Mouse (Mus musculus) CH12.LX (cell line): ENCODE measurements at regions not wholly inside any gene's neighbourhood (a gene's known extent, or its start where the extent isn't known, plus 50 kb on each side); places are given as distances from the start of the nearest gene placed in this dataset.

Experiments used
- DNase-seq: peaks from one replicate; pipeline ENCODE4 v3.0.0-alpha.2; 2013; ENCODE audit errors: extremely low read depth
- H3K27ac ChIP-seq: 2 replicates; pipeline ENCODE4 v1.5.1; 2012; ENCODE audit warnings: low read depth, mild to moderate bottlenecking, control low read depth, moderate library complexity; ENCODE audit not compliant: insufficient read depth
- H3K27me3 ChIP-seq: replicated peaks from 2 replicates; pipeline ENCODE3; 2012; ENCODE audit warnings: inconsistent platforms
- H3K36me3 ChIP-seq, 2 experiments: replicated peaks in 1 of 2; 2 replicates each; pipeline versions ENCODE3 to v1.6.1; 2012; ENCODE audit warnings: inconsistent platforms in 1 of 2, low read length in 1 of 2, mild to moderate bottlenecking in 1 of 2, mixed read lengths in 1 of 2, moderate library complexity in 1 of 2; ENCODE audit not compliant: control insufficient read depth in 1 of 2, insufficient read depth in 1 of 2
- H3K4me1 ChIP-seq, 2 experiments: 2 replicates each; pipeline ENCODE4 v1.6.1; 2012; ENCODE audit warnings: inconsistent platforms in 1 of 2, moderate library complexity in 1 of 2; ENCODE audit not compliant: insufficient read depth in 2 of 2, control insufficient read depth in 1 of 2
- H3K4me2 ChIP-seq: 2 replicates; pipeline ENCODE4 v1.6.1; 2012; ENCODE audit warnings: low read depth, mild to moderate bottlenecking, control low read depth; ENCODE audit not compliant: poor library complexity, insufficient read depth, severe bottlenecking
- H3K4me3 ChIP-seq, 3 experiments: fragments of 150-350 bp in 1 of 3; sonication (generic) in 1 of 3; replicated peaks in 1 of 3; 2 replicates each; pipeline versions ENCODE3 to v1.5.1; 2011 to 2012; ENCODE audit warnings: low read depth in 2 of 3, low read length in 2 of 3, mild to moderate bottlenecking in 2 of 3, moderate library complexity in 2 of 3, control low read depth in 1 of 3, improper control_type of control experiment in 1 of 3, inconsistent platforms in 1 of 3, mixed read lengths in 1 of 3; ENCODE audit not compliant: poor library complexity in 1 of 3
- H3K79me2 ChIP-seq: replicated peaks from 2 replicates; pipeline ENCODE4 v1.6.1; 2012; ENCODE audit warnings: mild to moderate bottlenecking, moderate library complexity; ENCODE audit not compliant: control insufficient read depth, poor library complexity, insufficient read depth, severe bottlenecking; ENCODE audit errors: extremely low read depth
- H3K9ac ChIP-seq: 2 replicates; pipeline ENCODE4 v1.6.1; 2012; ENCODE audit warnings: low read depth, mild to moderate bottlenecking, control low read depth, moderate library complexity; ENCODE audit not compliant: insufficient read depth
- H3K9me3 ChIP-seq: replicated peaks from 2 replicates; pipeline ENCODE3; 2012; ENCODE audit warnings: low read length, inconsistent platforms, mixed read lengths
- ELF1 ChIP-seq: IDR thresholded peaks from 2 replicates; pipeline ENCODE4 v1.6.1; 2014; ENCODE audit warnings: low read depth, mild to moderate bottlenecking, inconsistent platforms, low read length, improper control_type of control experiment
- EP300 ChIP-seq: IDR thresholded peaks from 2 replicates; pipeline ENCODE4 v1.6.1; 2011; ENCODE audit warnings: low read length, improper control_type of control experiment
- HCFC1 ChIP-seq: IDR thresholded peaks from 2 replicates; pipeline ENCODE4 v1.6.1; 2012; ENCODE audit warnings: low read depth, mild to moderate bottlenecking, inconsistent platforms, low read length, improper control_type of control experiment
- IRF4 ChIP-seq: IDR thresholded peaks from 2 replicates; pipeline ENCODE4 v1.6.1; 2014; ENCODE audit warnings: low read depth, mild to moderate bottlenecking, inconsistent platforms, low read length, improper control_type of control experiment
- MAFK ChIP-seq: IDR thresholded peaks from 2 replicates; pipeline ENCODE4 v1.6.1; 2011; ENCODE audit warnings: low read length, improper control_type of control experiment; ENCODE audit not compliant: insufficient replicate concordance
- MAX ChIP-seq: IDR thresholded peaks from 2 replicates; pipeline ENCODE4 v1.6.1; 2011; ENCODE audit warnings: low read length, improper control_type of control experiment
- MAZ ChIP-seq: IDR thresholded peaks from 2 replicates; pipeline ENCODE4 v1.6.1; 2012; ENCODE audit warnings: low read depth, mild to moderate bottlenecking, inconsistent platforms, low read length, improper control_type of control experiment, moderate library complexity
- MEF2A ChIP-seq: IDR thresholded peaks from 2 replicates; pipeline ENCODE4 v1.6.1; 2014; ENCODE audit warnings: low read depth, mild to moderate bottlenecking, inconsistent platforms, low read length, improper control_type of control experiment, borderline replicate concordance
- NELFE ChIP-seq: IDR thresholded peaks from 2 replicates; pipeline ENCODE4 v1.6.1; 2011; ENCODE audit warnings: low read depth, low read length, improper control_type of control experiment
- NRF1 ChIP-seq: IDR thresholded peaks from 2 replicates; pipeline ENCODE4 v1.6.1; 2014; ENCODE audit warnings: low read depth, mild to moderate bottlenecking, inconsistent platforms, low read length, improper control_type of control experiment, moderate library complexity
- SIN3A ChIP-seq: IDR thresholded peaks from 2 replicates; pipeline ENCODE4 v1.6.1; 2012; ENCODE audit warnings: low read length, improper control_type of control experiment, inconsistent platforms
- TBP ChIP-seq: conservative IDR thresholded peaks from 2 replicates; pipeline ENCODE4 v1.6.1; 2011; ENCODE audit warnings: low read depth, low read length, improper control_type of control experiment
- UBTF ChIP-seq: IDR thresholded peaks from 2 replicates; pipeline ENCODE4 v1.6.1; 2012; ENCODE audit warnings: low read depth, mild to moderate bottlenecking, inconsistent platforms, low read length, improper control_type of control experiment, moderate library complexity
- ZKSCAN1 ChIP-seq: IDR thresholded peaks from 2 replicates; pipeline ENCODE4 v1.6.1; 2012; ENCODE audit warnings: low read depth, inconsistent platforms, low read length, improper control_type of control experiment, borderline replicate concordance
- ZNF384 ChIP-seq: IDR thresholded peaks from 2 replicates; pipeline ENCODE4 v1.6.1; 2012; ENCODE audit warnings: low read depth, low read length, improper control_type of control experiment, inconsistent platforms
- dilution Hi-C: fragments of 300-500 bp; cut with MboI; formaldehyde crosslinking; loops from 2 replicates; pipeline ENCODE4 v1.14.3; 2020; ENCODE audit warnings: low sequenced_read_pairs; ENCODE audit not compliant: extremely low pct_unique_long_range_greater_than_20kb, extremely low pct_ligation_motif_present
- in situ Hi-C: fragments of 300-500 bp; cut with MboI; formaldehyde crosslinking; loops from 3 replicates; pipeline ENCODE4 v1.14.3; 2019; ENCODE audit warnings: low sequenced_read_pairs, low pct_ligation_motif_present, low pct_unique_long_range_greater_than_20kb, mixed read lengths

DNA sequence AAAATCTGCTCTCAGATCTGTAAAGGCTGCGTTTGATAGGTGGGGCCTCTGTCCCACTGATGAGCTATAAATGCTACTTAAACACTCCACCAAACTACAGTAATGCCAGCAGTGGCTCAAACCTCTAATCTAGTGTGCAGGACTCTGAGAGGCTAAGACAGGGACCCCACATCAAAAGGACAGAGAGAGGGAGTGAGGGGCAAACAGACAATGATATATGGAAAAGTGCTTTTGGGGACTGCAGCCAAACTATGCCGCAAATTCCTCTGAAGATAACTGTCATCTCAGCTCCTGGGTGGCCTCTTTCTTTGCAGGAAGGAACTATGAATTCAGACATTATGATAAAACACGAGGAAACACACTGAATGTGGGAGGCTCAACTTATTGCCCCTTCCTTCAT is 138.9 kb upstream of the Ddit4l start:
- Histone ChIP-seq H3K79me2 (no peaks in the 10 kb centered on the region), H3K36me3 (no peaks in the 10 kb centered on the region), H3K9me3 (no peaks in the 10 kb centered on the region), H3K4me3 (no peak overlapping the region), H3K9ac (no peak overlapping the region), H3K27me3 (no peaks in the 10 kb centered on the region), H3K4me1 (no peaks in the 10 kb centered on the region), H3K4me2 (no peak overlapping the region), H3K27ac (no peak overlapping the region)
- TF ChIP-seq ZKSCAN1 (no peak), HCFC1 (no peak), SIN3A (no peak), ELF1 (no peak), MAX (no peak), TBP (no peak), MEF2A (no peak), MAZ (no peak), UBTF (no peak), IRF4 (no peak), ZNF384 (no peak)
- in situ Hi-C loops = no loop called here
- no peak for DNase-seq
- dilution Hi-C loops = no loop called here

DNA sequence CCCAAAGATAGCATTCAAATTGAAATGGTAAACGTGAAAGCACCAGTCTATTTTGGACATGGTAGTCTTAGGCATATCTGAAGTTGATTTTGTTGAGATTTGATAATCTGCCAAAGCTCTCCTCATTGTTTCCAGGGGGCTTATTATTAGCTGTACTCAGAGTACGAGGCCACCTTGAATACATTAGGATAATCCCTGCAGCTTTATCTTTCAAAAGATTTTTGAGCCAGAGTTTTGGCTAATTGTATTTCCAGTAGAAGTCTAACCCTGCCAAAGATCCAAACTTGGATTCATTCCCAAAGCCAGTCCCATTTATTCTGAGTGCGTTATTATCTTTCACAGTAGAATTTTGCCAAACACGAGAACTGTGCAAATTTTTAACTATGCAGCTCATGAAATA is 138.4 kb upstream of the Ddit4l start:
- Histone ChIP-seq H3K9me3 (no peaks in the 10 kb centered on the region), H3K4me3 (no peak overlapping the region), H3K4me1 (no peaks in the 10 kb centered on the region), H3K79me2 (no peaks in the 10 kb centered on the region), H3K4me2 (no peak overlapping the region), H3K27me3 (no peaks in the 10 kb centered on the region), H3K27ac (no peak overlapping the region), H3K9ac (no peak overlapping the region), H3K36me3 (no peaks in the 10 kb centered on the region)
- in situ Hi-C loops = no loop called here
- DNase-seq = no peak
- TF ChIP-seq NRF1 (no peak), MAFK (no peak), MAZ (no peak), EP300 (no peak), ELF1 (no peak)
- dilution Hi-C loops = no loop called here

DNA sequence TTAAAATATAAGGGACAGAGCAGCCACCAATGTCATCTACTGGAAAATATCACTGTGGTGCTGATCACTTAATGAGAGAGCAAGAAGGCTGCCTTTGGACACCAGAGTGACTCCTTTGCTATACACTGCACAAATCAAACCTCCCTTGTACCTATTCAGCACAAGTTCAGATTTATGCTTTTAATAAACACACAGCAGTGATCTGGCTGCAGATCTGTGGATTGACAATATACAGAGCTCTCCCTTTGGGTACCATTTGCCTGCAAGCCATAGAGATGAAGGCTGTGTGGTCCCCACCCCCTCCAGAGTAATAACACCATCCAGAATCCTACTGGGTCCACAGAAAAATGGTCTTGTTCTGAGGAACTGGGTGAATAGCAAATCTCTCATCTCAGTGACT is 131.8 kb upstream of the Ddit4l start:
- in situ Hi-C loops (no loop called here), dilution Hi-C loops (no loop called here)
- Histone ChIP-seq H3K4me1 (no peaks in the 10 kb centered on the region), H3K36me3 (no peaks in the 10 kb centered on the region), H3K27ac (no peak overlapping the region), H3K27me3 (no peaks in the 10 kb centered on the region), H3K9me3 (no peaks in the 10 kb centered on the region), H3K9ac (no peak overlapping the region), H3K4me3 (no peak overlapping the region), H3K79me2 (no peaks in the 10 kb centered on the region), H3K4me2 (no peak overlapping the region)
- DNase-seq = no peak
- no peak for TF ChIP-seq NELFE
